Mouse (Mus musculus): ENCODE measurements around the gene Iqgap2.
A peak's percentile ranks its signal among the peaks of the same experiment; 100 is the strongest.

Iqgap2 gene

GRCm38 (mm10) chr13:95891491-95891925, at the start of gene Iqgap2:
Gene Iqgap2 (minus strand): TSS chr13:95891922.
- DNase-seq (ENCODE audit: low spot score) = no peak

GRCm38 (mm10) chr13:95940811-95941210, 49.1 kb upstream of the Iqgap2 start:
- DNase-seq (ENCODE audit: low spot score) = no peak

- no peak for DNase-seq (ENCODE audit: low spot score)
Observed at GRCm38 (mm10) chr13:95924201-95924621, 32.5 kb upstream of the Iqgap2 start.

- DNase-seq (ENCODE audit: low spot score) = no peak
Observed at GRCm38 (mm10) chr13:95922626-95923025, 30.9 kb upstream of the Iqgap2 start.

GRCm38 (mm10) chr13:95918624-95919284, 27.0 kb upstream of the Iqgap2 start:
- no peak for DNase-seq (ENCODE audit: low spot score)

- no peak for DNase-seq (ENCODE audit: low spot score)
Observed at GRCm38 (mm10) chr13:95913046-95913406, 21.3 kb upstream of the Iqgap2 start.

- DNase-seq (ENCODE audit: low spot score) = peak; percentile 81
Observed at GRCm38 (mm10) chr13:95912157-95913045, 20.7 kb upstream of the Iqgap2 start.

- no peak for DNase-seq (ENCODE audit: low spot score)
Observed at GRCm38 (mm10) chr13:95910270-95910669, 18.5 kb upstream of the Iqgap2 start.

GRCm38 (mm10) chr13:95909244-95909643, 17.5 kb upstream of the Iqgap2 start:
- no peak for DNase-seq (ENCODE audit: low spot score)

- no peak for DNase-seq (ENCODE audit: low spot score)
Observed at GRCm38 (mm10) chr13:95902696-95903095, 11.0 kb upstream of the Iqgap2 start.

GRCm38 (mm10) chr13:95899885-95900650, 8.3 kb upstream of the Iqgap2 start:
- DNase-seq (ENCODE audit: low spot score) = no peak

GRCm38 (mm10) chr13:95896501-95896900, 4.8 kb upstream of the Iqgap2 start:
- no peak for DNase-seq (ENCODE audit: low spot score)

- no peak for DNase-seq (ENCODE audit: low spot score)
Observed at GRCm38 (mm10) chr13:95893166-95893565, 1.4 kb upstream of the Iqgap2 start.

- DNase-seq (ENCODE audit: low spot score) = no peak
Observed at GRCm38 (mm10) chr13:95892611-95893145, 956 bp upstream of the Iqgap2 start.

- peak; percentile 63 for DNase-seq (ENCODE audit: low spot score)
Observed at GRCm38 (mm10) chr13:95891926-95892610, 346 bp upstream of the Iqgap2 start.

GRCm38 (mm10) chr13:95890851-95891471, 761 bp downstream of the Iqgap2 start:
- peak; percentile 45 for DNase-seq (ENCODE audit: low spot score)

GRCm38 (mm10) chr13:95889981-95890545, 1.7 kb downstream of the Iqgap2 start:
- DNase-seq (ENCODE audit: low spot score) = no peak

GRCm38 (mm10) chr13:95889366-95889765, 2.4 kb downstream of the Iqgap2 start:
- DNase-seq (ENCODE audit: low spot score) = no peak

GRCm38 (mm10) chr13:95888621-95889020, 3.1 kb downstream of the Iqgap2 start:
- DNase-seq (ENCODE audit: low spot score) = no peak

GRCm38 (mm10) chr13:95888170-95888569, 3.6 kb downstream of the Iqgap2 start:
- no peak for DNase-seq (ENCODE audit: low spot score)

- DNase-seq (ENCODE audit: low spot score) = no peak
Observed at GRCm38 (mm10) chr13:95887375-95887774, 4.3 kb downstream of the Iqgap2 start.

Data from layer of hippocampus, adult 11-12 months (tissue).